Mouse (Mus musculus) limb, embryonic 14.5 days (tissue): Measurements from ENCODE around the gene Sh3bgrl. TPM values are rescaled to one million over a fixed set of nuclear protein-coding genes. Genes with fewer than 3 reads are reported as not detected.
A peak's percentile ranks its signal among the peaks of the same experiment; 100 is the strongest.

Experiments
- ATAC-seq: fragments of 200-750 bp; cut with Nextera tagmentation; 2 replicates; pipeline ENCODE4 v1.8.0; 2017; ENCODE audit warnings: low read depth, moderate number of reproducible peaks, moderate TSS enrichment; ENCODE audit not compliant: low FRiP score
- DNase-seq: peaks from one replicate; pipeline ENCODE4 v3.0.0-alpha.2; 2015; ENCODE audit warnings: low spot score
- H3K27ac ChIP-seq: fragments of 300-500 bp; sonication (generic); replicated peaks from 2 replicates; pipeline ENCODE4 v1.5.1; 2014; ENCODE audit warnings: low read depth, mild to moderate bottlenecking, low read length, moderate library complexity, mixed read lengths
- H3K27me3 ChIP-seq: fragments of 300-500 bp; sonication (generic); 2 replicates; pipeline ENCODE4 v1.6.1; 2014; ENCODE audit warnings: low read length, mixed read lengths; ENCODE audit not compliant: control insufficient read depth, insufficient read depth
- H3K36me3 ChIP-seq: fragments of 300-500 bp; sonication (generic); 2 replicates; pipeline ENCODE4 v1.6.1; 2014; ENCODE audit warnings: mild to moderate bottlenecking, low read length, moderate library complexity, mixed read lengths; ENCODE audit not compliant: control insufficient read depth, insufficient read depth
- H3K4me1 ChIP-seq: fragments of 300-500 bp; sonication (generic); 2 replicates; pipeline ENCODE4 v1.6.1; 2014; ENCODE audit warnings: antibody characterized with exemption, low read length, mixed read lengths; ENCODE audit not compliant: control insufficient read depth, insufficient read depth
- H3K4me2 ChIP-seq: fragments of 300-500 bp; sonication (generic); replicated peaks from 2 replicates; pipeline ENCODE4 v1.6.1; 2014; ENCODE audit warnings: low read depth, mild to moderate bottlenecking, low read length, moderate library complexity; ENCODE audit not compliant: severe bottlenecking
- H3K4me3 ChIP-seq: fragments of 300-500 bp; sonication (generic); replicated peaks from 2 replicates; pipeline ENCODE4 v1.5.1; 2014; ENCODE audit warnings: low read length
- H3K9ac ChIP-seq: fragments of 300-500 bp; sonication (generic); 2 replicates; pipeline ENCODE4 v1.6.1; 2014; ENCODE audit warnings: mild to moderate bottlenecking, low read depth, low read length, moderate library complexity; ENCODE audit not compliant: severe bottlenecking
- H3K9me3 ChIP-seq: fragments of 300-500 bp; sonication (generic); 2 replicates; pipeline ENCODE4 v1.6.1; 2016; ENCODE audit warnings: low read length; ENCODE audit not compliant: control insufficient read depth
- POLR2A ChIP-seq: fragments of 200-500 bp; IDR thresholded peaks from 2 replicates; pipeline ENCODE4 v1.8.0; 2012; ENCODE audit warnings: inconsistent platforms, mild to moderate bottlenecking, moderate library complexity, borderline replicate concordance; ENCODE audit not compliant: insufficient read depth, insufficient read length; ENCODE audit errors: extremely low read depth
- WGBS: fragments of 180-500 bp; shearing (Covaris S2); extraction: QIAGEN DNeasy Blood & Tissue Kit; methylation state at CpG from one replicate; pipeline ENCODE4 v1.1.7; 2014; 5-methylcytosine and 5-hydroxymethylcytosine counted together
- polyA plus RNA-seq, 2 experiments: library from polyadenylated mRNA; depleted of rRNA in 1 of 2; stranded (reverse) in 1 of 2; unstranded in 1 of 2; fragments of >200 nt; fragmentation: Nextera tagmentation in 1 of 2; extraction: Ambion mirVana in 1 of 2; gene quantifications; 2 replicates each; pipeline versions ENCODE4 v1.2.1 to v1.2.3; 2012 to 2014

The Sh3bgrl gene
- polyA plus RNA-seq, 2 experiments: 69.0 to 89.3 TPM

DNA sequence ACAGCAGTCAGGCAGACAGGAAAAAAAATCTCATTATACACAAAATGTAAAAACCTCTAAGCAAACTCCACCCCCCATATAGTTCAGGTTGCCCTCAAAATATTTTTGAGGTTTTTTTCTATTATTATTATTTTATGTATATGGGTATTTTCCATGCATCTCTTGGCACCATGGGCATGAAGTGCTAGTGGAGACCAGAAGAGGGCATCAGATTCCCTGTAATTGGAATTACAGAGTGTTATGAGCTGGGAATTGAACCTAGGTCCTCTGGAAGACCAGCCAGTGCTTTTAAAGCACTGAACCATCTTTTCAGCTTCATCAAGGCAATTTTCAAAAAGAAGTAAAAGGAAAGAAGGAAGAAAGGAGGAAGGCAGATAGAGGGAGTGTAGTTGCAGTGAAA is 8.1 kb upstream of the Sh3bgrl start:
- Histone ChIP-seq H3K4me1 (no peaks in the 10 kb centered on the region), H3K9ac (no peak overlapping the region), H3K4me2 (no peak overlapping the region), H3K4me3 (no peak overlapping the region), H3K27me3 (no peaks in the 10 kb centered on the region), H3K27ac (no peak overlapping the region), H3K9me3 (no peaks in the 10 kb centered on the region), H3K36me3 (no peaks in the 10 kb centered on the region)
- DNase-seq: no peak
- no peak for TF ChIP-seq POLR2A
- ATAC-seq: no peak

DNA sequence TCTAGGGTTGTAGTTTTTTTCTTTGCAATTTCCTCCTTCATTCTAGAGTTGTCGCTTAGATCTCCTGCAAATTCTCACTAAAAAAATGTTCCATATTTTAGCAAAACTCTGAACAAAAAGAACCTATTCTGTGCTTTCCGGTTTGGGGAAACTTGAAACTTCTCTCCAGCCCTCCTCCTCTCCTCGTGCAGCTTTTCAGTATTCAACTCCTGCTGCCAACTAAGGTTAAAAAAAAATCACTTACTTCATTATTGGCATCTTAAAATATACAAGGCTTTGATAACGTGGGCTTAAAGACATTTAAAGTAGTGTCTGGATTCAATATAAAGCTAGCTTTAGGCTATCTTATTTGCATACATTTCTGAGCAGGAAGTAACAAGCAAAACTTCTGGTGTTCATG is 365 bp upstream of the Sh3bgrl start:
- H3K27me3 ChIP-seq: no peaks in the 10 kb centered on the region
- no peaks in the 10 kb centered on the region for H3K9me3 ChIP-seq
- peak; percentile 11 for DNase-seq
- peak; percentile 24; the same call in 1 of the 2 replicates for ATAC-seq
- H3K4me2 ChIP-seq: peak overlapping the region; percentile 45
- H3K4me1 ChIP-seq: no peaks in the 10 kb centered on the region
- 8% methylated on average over 4 of the region's 4 CpGs for WGBS
- peak overlapping the region; percentile 88 for H3K27ac ChIP-seq
- peak overlapping the region; percentile 59 for H3K9ac ChIP-seq
- H3K36me3 ChIP-seq: no peaks in the 10 kb centered on the region
- TF ChIP-seq POLR2A: no peak
- peak overlapping the region; percentile 45 for H3K4me3 ChIP-seq

DNA sequence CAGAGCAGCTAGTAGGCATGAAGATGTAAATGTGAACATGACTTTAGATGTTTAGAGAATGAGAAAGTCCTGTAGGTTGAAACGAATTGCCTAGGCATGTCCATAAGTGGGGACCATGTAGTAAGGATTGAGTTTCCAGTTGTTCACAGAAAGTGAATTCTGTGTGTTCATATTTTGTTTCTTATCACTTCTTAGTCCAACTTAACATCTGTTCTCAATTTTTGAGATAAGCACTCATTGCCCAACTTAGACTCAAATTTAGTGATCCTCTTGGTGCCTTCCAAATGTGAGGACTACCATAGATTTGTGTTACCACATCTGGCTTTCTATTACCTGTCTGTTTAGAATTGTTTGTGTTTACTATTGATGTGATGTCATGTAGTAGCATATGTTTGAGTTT is 3.3 kb downstream of the Sh3bgrl start:
- WGBS: 89% methylated on average over 1 of the region's 1 CpGs
- Histone ChIP-seq H3K36me3 (no peaks in the 10 kb centered on the region), H3K4me2 (no peak overlapping the region), H3K4me1 (no peaks in the 10 kb centered on the region), H3K27ac (no peak overlapping the region), H3K9ac (no peak overlapping the region), H3K4me3 (no peak overlapping the region), H3K27me3 (no peaks in the 10 kb centered on the region), H3K9me3 (no peaks in the 10 kb centered on the region)
- DNase-seq (no peak), ATAC-seq (no peak)
- TF ChIP-seq POLR2A: no peak

DNA sequence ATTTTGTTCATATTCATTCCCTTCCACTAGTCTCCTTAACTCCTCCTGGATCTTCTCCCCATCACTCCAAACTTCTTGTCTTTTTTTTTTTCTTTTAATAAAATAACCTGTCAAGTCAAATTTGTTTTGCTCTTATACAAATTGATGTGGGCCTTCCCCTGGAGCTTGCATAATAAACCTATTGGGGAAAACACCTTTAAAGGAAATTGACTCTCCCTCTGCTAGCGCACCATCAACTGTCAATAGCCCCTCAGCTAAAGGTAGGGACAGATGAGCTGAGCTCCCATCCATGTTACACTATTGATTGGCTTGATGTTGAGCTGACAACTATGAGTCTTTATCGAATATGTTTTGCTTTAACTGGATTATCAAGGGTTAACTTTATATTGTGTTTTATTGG is 5.3 kb downstream of the Sh3bgrl start:
- Histone ChIP-seq H3K27ac (no peak overlapping the region), H3K4me3 (no peak overlapping the region), H3K4me2 (no peak overlapping the region), H3K4me1 (no peaks in the 10 kb centered on the region), H3K36me3 (no peaks in the 10 kb centered on the region), H3K9me3 (no peaks in the 10 kb centered on the region), H3K9ac (no peak overlapping the region), H3K27me3 (no peaks in the 10 kb centered on the region)
- no peak for TF ChIP-seq POLR2A
- 79% methylated on average over 2 of the region's 2 CpGs for WGBS
- DNase-seq (no peak), ATAC-seq (no peak)

DNA sequence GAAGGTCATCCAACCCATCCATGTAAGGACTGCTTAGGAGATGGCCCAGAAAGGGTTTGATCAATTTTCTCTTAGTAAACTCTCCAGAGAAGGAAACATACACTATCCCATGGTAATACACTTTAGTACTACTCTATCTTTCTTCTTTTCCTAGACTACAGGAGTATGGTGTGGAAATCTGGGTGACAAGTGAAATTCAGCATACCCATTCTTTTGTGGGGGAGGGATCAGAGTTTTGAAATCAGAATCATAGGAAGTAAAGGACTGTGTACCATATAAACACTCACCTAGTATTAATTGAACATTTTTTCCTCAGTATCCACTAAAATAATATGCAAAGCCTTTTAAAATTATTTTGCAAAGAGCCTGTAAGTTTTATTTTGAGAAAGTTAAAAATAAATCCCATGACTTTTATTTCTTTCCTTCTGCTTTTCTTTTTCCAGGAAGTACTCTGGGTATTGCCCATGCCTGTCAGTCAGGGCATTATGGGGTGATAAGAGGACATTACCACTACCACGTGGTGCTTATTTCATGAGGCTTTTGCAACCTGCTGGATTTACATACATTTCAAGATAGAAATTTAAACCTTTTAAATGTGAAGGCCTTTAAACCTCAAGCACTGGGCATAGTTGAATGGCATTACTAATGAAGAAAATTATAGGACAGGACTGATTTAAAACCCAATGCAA is 13.1 kb downstream of the Sh3bgrl start:
- no peak for DNase-seq
- no peaks in the 10 kb centered on the region for H3K27me3 ChIP-seq
- no peak overlapping the region for H3K27ac ChIP-seq
- H3K4me2 ChIP-seq: no peak overlapping the region
- no peak for ATAC-seq
- H3K4me1 ChIP-seq: no peaks in the 10 kb centered on the region
- TF ChIP-seq POLR2A: no peak
- no peaks in the 10 kb centered on the region for H3K36me3 ChIP-seq
- no peak overlapping the region for H3K4me3 ChIP-seq
- H3K9ac ChIP-seq: no peak overlapping the region
- 12% methylated on average over 1 of the region's 1 CpGs for WGBS
- no peaks in the 10 kb centered on the region for H3K9me3 ChIP-seq
